Mouse (Mus musculus): Measurements from ENCODE around the gene Gm21488.
"Not testable (repeated sequence)": the region's sequence is repeated elsewhere in the genome, so short reads cannot be mapped to it uniquely, and the experiment has no call there.

The Gm21488 gene

GRCm38 (mm10) chrY:27521820-27522219 is at the start of gene Gm21488:
Gene Gm21488, minus strand, starts transcription at chrY:27521920.
- not testable (repeated sequence) for DNase-seq
